Mouse (Mus musculus) forebrain, embryonic 14.5 days (tissue): Measurements from ENCODE around the gene Dhtkd1. TPM values are rescaled to one million over a fixed set of nuclear protein-coding genes. Genes with fewer than 3 reads are reported as not detected.
A peak's percentile ranks its signal among the peaks of the same experiment; 100 is the strongest.
"Not testable (repeated sequence)": the region's sequence is repeated elsewhere in the genome, so short reads cannot be mapped to it uniquely, and the experiment has no call there.

Experiments used
- ATAC-seq: fragments of 200-750 bp; cut with Nextera tagmentation; 2 replicates; pipeline ENCODE4 v1.8.0; 2017; ENCODE audit warnings: mild to moderate bottlenecking, moderate library complexity
- DNase-seq: peaks from one replicate; pipeline ENCODE4 v3.0.0-alpha.2; 2015; ENCODE audit warnings: low spot score
- H3K27ac ChIP-seq: fragments of 300-500 bp; sonication (generic); 2 replicates; pipeline ENCODE4 v1.5.1; 2014; ENCODE audit warnings: low read depth, mild to moderate bottlenecking, control low read depth, low read length, moderate library complexity
- H3K27me3 ChIP-seq: fragments of 300-500 bp; sonication (generic); replicated peaks from 2 replicates; pipeline ENCODE4 v1.6.1; 2014; ENCODE audit warnings: low read length, control low read depth, mixed read lengths; ENCODE audit not compliant: control insufficient read depth, insufficient read depth
- H3K36me3 ChIP-seq: fragments of 300-500 bp; sonication (generic); 2 replicates; pipeline ENCODE4 v1.6.1; 2014; ENCODE audit warnings: low read length, control low read depth; ENCODE audit not compliant: control insufficient read depth, insufficient read depth
- H3K4me1 ChIP-seq: fragments of 300-500 bp; sonication (generic); 2 replicates; pipeline ENCODE4 v1.6.1; 2014; ENCODE audit warnings: antibody characterized with exemption, low read length, control low read depth; ENCODE audit not compliant: control insufficient read depth, insufficient read depth
- H3K4me2 ChIP-seq: fragments of 300-500 bp; sonication (generic); 2 replicates; pipeline ENCODE4 v1.6.1; 2014; ENCODE audit warnings: mild to moderate bottlenecking, control low read depth, low read length
- H3K4me3 ChIP-seq: fragments of 300-500 bp; sonication (generic); 2 replicates; pipeline ENCODE4 v1.5.1; 2014; ENCODE audit warnings: low read depth, low read length, control low read depth
- H3K9ac ChIP-seq: fragments of 300-500 bp; sonication (generic); 2 replicates; pipeline ENCODE4 v1.6.1; 2014; ENCODE audit warnings: mild to moderate bottlenecking, low read length, control low read depth, moderate library complexity
- H3K9me3 ChIP-seq: fragments of 300-500 bp; sonication (generic); replicated peaks from 2 replicates; pipeline ENCODE4 v1.6.1; 2016; ENCODE audit warnings: low read length, control low read depth, mixed read lengths; ENCODE audit not compliant: control insufficient read depth
- WGBS: fragments of 180-500 bp; shearing (Covaris S2); extraction: QIAGEN DNeasy Blood & Tissue Kit; methylation state at CpG from one replicate; pipeline ENCODE4 v1.1.7; 2014; 5-methylcytosine and 5-hydroxymethylcytosine counted together
- polyA plus RNA-seq: library from polyadenylated mRNA; unstranded; fragments of >200 nt; fragmentation: Nextera tagmentation; extraction: Ambion mirVana; gene quantifications from 2 replicates; pipeline ENCODE4 v1.2.1, GENCODE M21; 2014

Dhtkd1 gene
- 2.5 and 3.5 TPM in 2 replicates for polyA plus RNA-seq

- H3K36me3 ChIP-seq: no peaks in the 10 kb centered on the region
- H3K27me3 ChIP-seq: no peaks in the 10 kb centered on the region
- H3K4me3 ChIP-seq: peak within 1 kb of the TSS; percentile 37
- peak within 1 kb of the TSS; percentile 65 for H3K9ac ChIP-seq
- WGBS: under 1% methylated on average over 36 of the region's 36 CpGs
- DNase-seq (peak; percentile 80), ATAC-seq (peak; percentile 98)
- peak within 1 kb of the TSS; percentile 57 for H3K4me2 ChIP-seq
- no peak within 1 kb of the TSS for H3K27ac ChIP-seq
- no peaks in the 10 kb centered on the region for H3K4me1 ChIP-seq
- no peaks in the 10 kb centered on the region for H3K9me3 ChIP-seq
Measured at GRCm38 (mm10) chr2:5942416-5943032, at the start of gene Dhtkd1. TSS of gene Dhtkd1 (minus strand) at chr2:5942792.

GRCm38 (mm10) chr2:5977532-5977931 lies 34.9 kb upstream of the Dhtkd1 start:
- Histone ChIP-seq H3K4me2 (no peak overlapping the region), H3K4me1 (no peaks in the 10 kb centered on the region), H3K9me3 (no peaks in the 10 kb centered on the region), H3K36me3 (peaks cover 36% of the 10 kb centered on the region), H3K4me3 (no peak overlapping the region), H3K9ac (no peak overlapping the region), H3K27ac (no peak overlapping the region), H3K27me3 (no peaks in the 10 kb centered on the region)
- no peak for DNase-seq
- ATAC-seq: no peak
- 92% methylated on average over 4 of the region's 4 CpGs for WGBS

- not testable (repeated sequence) for H3K27me3 ChIP-seq, H3K27ac ChIP-seq, H3K9me3 ChIP-seq, ATAC-seq, H3K4me1 ChIP-seq, H3K4me3 ChIP-seq, DNase-seq, H3K9ac ChIP-seq, H3K4me2 ChIP-seq
- WGBS: 96% methylated on average over 3 of the region's 3 CpGs
- H3K36me3 ChIP-seq: peaks cover 14% of the 10 kb centered on the region
Measured at GRCm38 (mm10) chr2:5970629-5971028, 28.0 kb upstream of the Dhtkd1 start.

- no peak overlapping the region for H3K4me3 ChIP-seq
- no peak overlapping the region for H3K27ac ChIP-seq
- WGBS: 99% methylated on average over 3 of the region's 3 CpGs
- H3K36me3 ChIP-seq: peaks cover 14% of the 10 kb centered on the region
- no peak overlapping the region for H3K4me2 ChIP-seq
- H3K9me3 ChIP-seq: no peaks in the 10 kb centered on the region
- DNase-seq (no peak), ATAC-seq (no peak)
- H3K9ac ChIP-seq: no peak overlapping the region
- no peaks in the 10 kb centered on the region for H3K4me1 ChIP-seq
- no peaks in the 10 kb centered on the region for H3K27me3 ChIP-seq
Measured at GRCm38 (mm10) chr2:5965972-5966371, 23.4 kb upstream of the Dhtkd1 start.

GRCm38 (mm10) chr2:5963729-5964128 lies 21.1 kb upstream of the Dhtkd1 start:
- not testable (repeated sequence) for H3K4me1 ChIP-seq, H3K27ac ChIP-seq, ATAC-seq, H3K9me3 ChIP-seq, H3K4me2 ChIP-seq, H3K9ac ChIP-seq, H3K4me3 ChIP-seq, DNase-seq, H3K27me3 ChIP-seq
- peaks cover 28% of the 10 kb centered on the region for H3K36me3 ChIP-seq
- WGBS: 89% methylated on average over 4 of the region's 4 CpGs

- H3K36me3 ChIP-seq: peaks cover 42% of the 10 kb centered on the region
- no peaks in the 10 kb centered on the region for H3K27me3 ChIP-seq
- 17% methylated on average over 2 of the region's 2 CpGs for WGBS
- DNase-seq (peak; percentile 77), ATAC-seq (peak; percentile 86)
- no peak overlapping the region for H3K4me2 ChIP-seq
- no peak overlapping the region for H3K4me3 ChIP-seq
- no peaks in the 10 kb centered on the region for H3K4me1 ChIP-seq
- no peaks in the 10 kb centered on the region for H3K9me3 ChIP-seq
- H3K27ac ChIP-seq: no peak overlapping the region
- no peak overlapping the region for H3K9ac ChIP-seq
Measured at GRCm38 (mm10) chr2:5962265-5962664, 19.7 kb upstream of the Dhtkd1 start.

GRCm38 (mm10) chr2:5957705-5958104 lies 15.1 kb upstream of the Dhtkd1 start:
- H3K9ac ChIP-seq: no peak overlapping the region
- no peak overlapping the region for H3K4me3 ChIP-seq
- H3K36me3 ChIP-seq: peaks cover 39% of the 10 kb centered on the region
- H3K4me1 ChIP-seq: no peaks in the 10 kb centered on the region; the same call in 1 of the 2 replicates
- H3K4me2 ChIP-seq: no peak overlapping the region
- DNase-seq (no peak), ATAC-seq (no peak)
- no peak overlapping the region for H3K27ac ChIP-seq
- WGBS: 96% methylated on average over 9 of the region's 9 CpGs
- no peaks in the 10 kb centered on the region for H3K9me3 ChIP-seq
- H3K27me3 ChIP-seq: no peaks in the 10 kb centered on the region

- ATAC-seq: no peak; the same call in 1 of the 2 replicates
- H3K9ac ChIP-seq: peak overlapping the region; percentile 93
- under 1% methylated on average over 46 of the region's 46 CpGs for WGBS
- DNase-seq: peak; percentile 26
- peaks cover 7% of the 10 kb centered on the region; the same call in 1 of the 2 replicates for H3K4me1 ChIP-seq
- H3K4me3 ChIP-seq: peak overlapping the region; percentile 97
- H3K27me3 ChIP-seq: no peaks in the 10 kb centered on the region
- peak overlapping the region; percentile 79 for H3K27ac ChIP-seq
- 0 out of 2 replicates have a peak, but pooled peaks cover 2% of the 10 kb centered on the region for H3K36me3 ChIP-seq
- peak overlapping the region; percentile 81 for H3K4me2 ChIP-seq
- no peaks in the 10 kb centered on the region for H3K9me3 ChIP-seq
Measured at GRCm38 (mm10) chr2:5951621-5952211, 9.1 kb upstream of the Dhtkd1 start.
